Mouse (Mus musculus) heart, postnatal 0 days (tissue): ENCODE measurements at regions not wholly inside any gene's neighbourhood (a gene's known extent, or its start where the extent isn't known, plus 50 kb on each side); places are given as distances from the start of the nearest gene placed in this dataset.

ENCODE experiments used
- ATAC-seq: fragments of 200-750 bp; cut with Nextera tagmentation; 2 replicates; pipeline ENCODE4 v1.8.0; 2017; ENCODE audit warnings: low read depth, moderate number of reproducible peaks, moderate library complexity; ENCODE audit not compliant: insufficient read depth
- DNase-seq: peaks from one replicate; pipeline ENCODE4 v3.0.0-alpha.2; 2016; ENCODE audit warnings: low spot score
- H3K27ac ChIP-seq: fragments of 300-500 bp; sonication (generic); 2 replicates; pipeline ENCODE4 v1.5.1; 2014; ENCODE audit warnings: low read depth, mild to moderate bottlenecking
- H3K27me3 ChIP-seq: fragments of 300-500 bp; sonication (generic); 2 replicates; pipeline ENCODE4 v1.6.1; 2014; ENCODE audit warnings: low read length, mixed read lengths; ENCODE audit not compliant: control insufficient read depth, insufficient read depth
- H3K36me3 ChIP-seq: fragments of 300-500 bp; sonication (generic); replicated peaks from 2 replicates; pipeline ENCODE4 v1.6.1; 2014; ENCODE audit warnings: low read length, mixed read lengths; ENCODE audit not compliant: control insufficient read depth, insufficient read depth
- H3K4me1 ChIP-seq: fragments of 300-500 bp; sonication (generic); 2 replicates; pipeline ENCODE4 v1.6.1; 2014; ENCODE audit warnings: antibody characterized with exemption; ENCODE audit not compliant: control insufficient read depth, insufficient read depth
- H3K4me2 ChIP-seq: fragments of 300-500 bp; sonication (generic); 2 replicates; pipeline ENCODE4 v1.6.1; 2014; ENCODE audit warnings: low read depth, mild to moderate bottlenecking, low read length, moderate library complexity
- H3K4me3 ChIP-seq: fragments of 300-500 bp; sonication (generic); 2 replicates; pipeline ENCODE4 v1.5.1; 2014; ENCODE audit warnings: low read depth, low read length
- H3K9ac ChIP-seq: fragments of 300-500 bp; sonication (generic); replicated peaks from 2 replicates; pipeline ENCODE4 v1.6.1; 2014; ENCODE audit warnings: low read depth, low read length, mixed read lengths
- H3K9me3 ChIP-seq: fragments of 300-500 bp; sonication (generic); replicated peaks from 2 replicates; pipeline ENCODE4 v1.6.1; 2016; ENCODE audit warnings: low read length; ENCODE audit not compliant: control insufficient read depth
- CTCF ChIP-seq: IDR thresholded peaks from 2 replicates; pipeline ENCODE4 v1.5.1; 2016; ENCODE audit warnings: antibody characterized with exemption, control low read depth, low read depth
- EP300 ChIP-seq: IDR thresholded peaks from 2 replicates; pipeline ENCODE4 v1.6.1; 2016; ENCODE audit warnings: antibody characterized with exemption, low read depth
- WGBS: fragments of 180-500 bp; shearing (Covaris S2); extraction: QIAGEN DNeasy Blood & Tissue Kit; methylation state at CpG from one replicate; pipeline ENCODE4 v1.1.7; 2014; 5-methylcytosine and 5-hydroxymethylcytosine counted together

DNA sequence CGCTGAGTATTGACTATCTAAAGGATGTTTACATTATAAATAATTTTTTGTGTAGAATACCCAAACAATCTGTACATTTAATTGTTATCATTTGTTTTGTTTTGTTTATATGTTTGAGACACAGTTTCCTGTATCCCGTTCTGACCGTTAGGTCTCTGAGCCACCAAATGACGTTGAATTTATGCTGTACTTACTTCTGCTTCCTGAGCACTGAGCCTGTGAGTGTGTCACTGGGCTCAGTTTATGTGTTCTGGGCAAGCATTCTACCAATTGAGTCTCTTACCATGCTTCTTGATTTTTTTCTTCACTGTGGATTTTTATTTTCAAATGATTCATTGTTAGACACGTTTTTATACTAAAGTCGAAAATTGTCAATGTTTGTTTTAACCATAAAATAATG, 74.2 kb downstream of the Mbl2 start:
- H3K9me3 ChIP-seq = no peaks in the 10 kb centered on the region
- no peaks in the 10 kb centered on the region for H3K36me3 ChIP-seq
- no peak overlapping the region for H3K27ac ChIP-seq
- H3K4me1 ChIP-seq = no peaks in the 10 kb centered on the region
- DNase-seq = no peak
- no peaks in the 10 kb centered on the region for H3K27me3 ChIP-seq
- no peak for ATAC-seq
- 70% methylated on average over 6 of the region's 6 CpGs for WGBS
- TF ChIP-seq EP300 = no peak
- no peak for TF ChIP-seq CTCF
- no peak overlapping the region for H3K4me2 ChIP-seq
- no peak overlapping the region for H3K9ac ChIP-seq
- no peak overlapping the region for H3K4me3 ChIP-seq

DNA sequence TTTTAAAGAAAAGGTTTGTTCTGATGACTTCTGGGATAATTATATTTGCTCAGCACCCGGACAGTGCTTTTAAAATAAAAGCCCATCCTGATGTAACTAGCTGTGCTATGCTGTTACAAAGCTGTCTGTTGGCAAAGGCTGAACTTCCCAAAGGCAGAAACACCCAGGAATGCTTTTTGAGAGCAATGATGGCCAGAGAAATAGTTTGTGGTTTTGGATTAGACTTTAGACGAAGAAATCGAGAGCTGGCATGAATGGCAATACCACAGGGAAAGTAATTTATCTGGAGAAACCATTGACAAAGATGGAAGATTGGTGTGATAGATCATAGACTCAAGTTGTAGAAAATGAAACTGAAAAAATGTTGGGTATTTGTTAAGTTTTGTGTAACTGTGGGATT, 84.6 kb downstream of the Mbl2 start:
- Histone ChIP-seq H3K36me3 (no peaks in the 10 kb centered on the region), H3K9ac (no peak overlapping the region), H3K27me3 (no peaks in the 10 kb centered on the region), H3K27ac (no peak overlapping the region), H3K4me2 (no peak overlapping the region), H3K4me3 (no peak overlapping the region), H3K4me1 (no peaks in the 10 kb centered on the region), H3K9me3 (no peaks in the 10 kb centered on the region)
- no peak for TF ChIP-seq CTCF
- no peak for TF ChIP-seq EP300
- ATAC-seq (no peak), DNase-seq (no peak)
- 78% methylated on average over 3 of the region's 3 CpGs for WGBS

DNA sequence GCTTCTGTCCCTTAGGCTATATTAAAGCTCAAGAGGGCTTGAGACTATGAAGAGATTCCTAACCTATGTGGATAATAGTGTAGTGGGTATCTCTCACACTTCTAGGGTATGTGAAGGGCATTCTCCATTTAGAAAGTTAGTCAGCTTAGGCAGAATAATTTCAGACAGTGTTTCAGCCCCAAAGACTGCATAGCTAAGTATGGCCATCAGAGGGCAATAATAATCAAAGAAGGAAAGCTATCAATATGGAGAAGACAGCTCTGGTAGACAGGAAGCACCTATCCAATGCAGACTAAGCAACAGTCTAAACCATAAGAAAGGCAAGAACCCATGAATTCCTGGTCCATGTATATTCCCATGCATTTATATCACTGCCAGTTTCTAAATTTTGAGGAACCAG, 95.0 kb downstream of the Mbl2 start:
- Histone ChIP-seq H3K27ac (no peak overlapping the region), H3K4me1 (no peaks in the 10 kb centered on the region), H3K9me3 (no peaks in the 10 kb centered on the region), H3K36me3 (no peaks in the 10 kb centered on the region), H3K4me2 (no peak overlapping the region), H3K9ac (no peak overlapping the region), H3K4me3 (no peak overlapping the region), H3K27me3 (no peaks in the 10 kb centered on the region)
- ATAC-seq (no peak), DNase-seq (no peak)
- TF ChIP-seq CTCF = peak; percentile 10; the same call in 1 of the 2 replicates
- TF ChIP-seq EP300 = no peak

DNA sequence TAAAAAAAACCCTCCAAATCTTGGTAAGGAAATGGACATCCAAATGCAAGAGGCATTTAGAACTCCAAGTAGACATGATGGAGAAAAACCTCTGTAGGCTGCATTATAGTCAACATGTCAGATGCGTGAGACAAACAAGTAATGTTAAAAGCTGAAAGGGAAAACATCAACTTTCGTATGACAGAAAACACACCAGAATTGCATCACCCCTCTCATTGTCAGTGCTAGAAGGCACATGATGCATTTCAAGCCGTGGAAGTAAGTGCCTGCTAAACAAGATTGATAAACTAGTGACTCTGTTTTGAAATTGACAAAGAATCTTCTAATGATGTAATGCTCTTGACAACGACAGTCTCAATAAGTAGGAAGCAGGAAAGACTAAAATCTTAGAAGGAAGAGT, 96.1 kb downstream of the Mbl2 start:
- H3K27ac ChIP-seq = no peak overlapping the region
- 67% methylated on average over 4 of the region's 4 CpGs for WGBS
- no peak overlapping the region for H3K9ac ChIP-seq
- H3K4me2 ChIP-seq = no peak overlapping the region
- no peaks in the 10 kb centered on the region for H3K4me1 ChIP-seq
- no peaks in the 10 kb centered on the region for H3K9me3 ChIP-seq
- DNase-seq (no peak), ATAC-seq (no peak)
- no peaks in the 10 kb centered on the region for H3K36me3 ChIP-seq
- no peaks in the 10 kb centered on the region for H3K27me3 ChIP-seq
- H3K4me3 ChIP-seq = no peak overlapping the region
- no peak for TF ChIP-seq EP300
- no peak for TF ChIP-seq CTCF

DNA sequence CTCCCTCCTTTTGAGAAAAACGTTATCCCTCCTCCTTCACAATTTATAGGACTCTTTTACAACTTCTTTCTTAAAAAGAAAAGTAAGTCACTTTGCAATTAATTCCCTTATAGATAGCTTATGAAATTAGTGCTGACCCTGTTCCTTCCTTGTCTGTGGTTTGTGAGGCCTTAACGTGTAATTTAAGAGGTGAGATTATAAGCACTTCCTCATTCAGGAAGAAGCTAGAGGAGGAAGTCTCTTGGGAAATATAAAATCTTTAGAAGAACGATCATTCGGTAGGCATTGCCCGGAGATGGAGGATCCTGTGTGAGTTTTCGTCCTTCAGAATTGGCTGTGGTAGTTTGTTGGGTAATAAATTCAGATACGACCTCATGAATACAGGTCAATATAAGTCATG, 98.0 kb downstream of the Mbl2 start:
- 80% methylated on average over 7 of the region's 7 CpGs for WGBS
- Histone ChIP-seq H3K9me3 (no peaks in the 10 kb centered on the region), H3K27ac (no peak overlapping the region), H3K27me3 (no peaks in the 10 kb centered on the region), H3K9ac (no peak overlapping the region), H3K4me3 (no peak overlapping the region), H3K4me2 (no peak overlapping the region), H3K4me1 (no peaks in the 10 kb centered on the region), H3K36me3 (no peaks in the 10 kb centered on the region)
- no peak for ATAC-seq
- TF ChIP-seq EP300 (no peak), CTCF (no peak)
- DNase-seq = no peak

DNA sequence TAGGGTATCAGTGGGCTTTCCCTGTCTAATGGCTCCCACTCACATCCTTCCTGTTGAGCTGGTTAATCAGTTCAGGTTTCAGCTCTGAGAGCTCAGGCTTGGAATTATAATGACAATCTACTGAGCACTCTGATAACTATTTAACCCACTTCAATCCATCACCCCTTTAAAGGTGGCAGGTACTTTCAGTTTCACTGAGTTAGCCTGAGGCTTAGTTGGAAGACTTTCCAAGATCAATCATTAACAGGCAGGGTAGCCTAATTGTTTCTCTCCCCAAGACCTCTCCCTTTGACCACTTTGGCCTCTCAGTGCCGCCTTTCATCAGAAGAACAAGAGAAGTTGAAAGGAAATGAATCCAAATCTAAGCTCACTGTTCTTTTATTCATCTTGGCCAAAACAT, 99.1 kb downstream of the Mbl2 start:
- Histone ChIP-seq H3K9me3 (no peaks in the 10 kb centered on the region), H3K4me2 (no peak overlapping the region), H3K4me1 (no peaks in the 10 kb centered on the region), H3K36me3 (no peaks in the 10 kb centered on the region), H3K27ac (no peak overlapping the region), H3K4me3 (no peak overlapping the region), H3K9ac (no peak overlapping the region), H3K27me3 (no peaks in the 10 kb centered on the region)
- TF ChIP-seq EP300 (no peak), CTCF (no peak)
- 58% methylated on average over 1 of the region's 1 CpGs for WGBS
- no peak for DNase-seq
- ATAC-seq = no peak
